Mouse (Mus musculus) induced T-regulatory cell, adult 2 months (primary cell): Measurements from ENCODE around the gene Fdxr.

Experiments
- DNase-seq: peaks from one replicate; pipeline ENCODE4 v3.0.0-alpha.2; 2012; ENCODE audit warnings: low read depth

Fdxr gene

GRCm38 (mm10) chr11:115269330-115270066, 7.4 kb downstream of the Fdxr start:
- DNase-seq: no peak

- no peak for DNase-seq
These were observed 8.9 kb downstream of the Fdxr start for GRCm38 (mm10) chr11:115267958-115268357.

GRCm38 (mm10) chr11:115267061-115267883, 9.6 kb downstream of the Fdxr start, which contains the start of gene Grin2c:
Gene Grin2c, minus strand, starts transcription at chr11:115267243.
- no peak for DNase-seq

GRCm38 (mm10) chr11:115266400-115266778, 10.5 kb downstream of the Fdxr start:
- no peak for DNase-seq

- peak; percentile 51 for DNase-seq
These were observed 11.0 kb downstream of the Fdxr start for GRCm38 (mm10) chr11:115265771-115266399.

GRCm38 (mm10) chr11:115264862-115265668, 11.8 kb downstream of the Fdxr start:
- peak; percentile 64 for DNase-seq

- no peak for DNase-seq
These were observed 12.6 kb downstream of the Fdxr start for GRCm38 (mm10) chr11:115264136-115264861.

GRCm38 (mm10) chr11:115262954-115263353, 13.9 kb downstream of the Fdxr start:
- no peak for DNase-seq

- DNase-seq: no peak
These were observed 17.7 kb downstream of the Fdxr start for GRCm38 (mm10) chr11:115259134-115259533.

- DNase-seq: peak; percentile 60
These were observed 18.9 kb downstream of the Fdxr start for GRCm38 (mm10) chr11:115257775-115258510.

GRCm38 (mm10) chr11:115251258-115251657, 25.6 kb downstream of the Fdxr start:
- DNase-seq: no peak

- no peak for DNase-seq
These were observed 26.3 kb downstream of the Fdxr start for GRCm38 (mm10) chr11:115250405-115251090.

GRCm38 (mm10) chr11:115249721-115250404, 27.0 kb downstream of the Fdxr start:
- no peak for DNase-seq

GRCm38 (mm10) chr11:115247945-115248344, 28.9 kb downstream of the Fdxr start:
- no peak for DNase-seq

GRCm38 (mm10) chr11:115247240-115247639, 29.6 kb downstream of the Fdxr start:
- DNase-seq: no peak

- DNase-seq: no peak
These were observed 30.5 kb downstream of the Fdxr start for GRCm38 (mm10) chr11:115246386-115246785.

- DNase-seq: no peak
These were observed 32.0 kb downstream of the Fdxr start for GRCm38 (mm10) chr11:115244840-115245239.

- no peak for DNase-seq
These were observed 33.1 kb downstream of the Fdxr start for GRCm38 (mm10) chr11:115243783-115244182.

- DNase-seq: no peak
These were observed 34.1 kb downstream of the Fdxr start for GRCm38 (mm10) chr11:115242746-115243145.
